Mouse (Mus musculus) midbrain, postnatal 0 days (tissue): ENCODE data around the gene Aph1c. TPM values are rescaled to one million over a fixed set of nuclear protein-coding genes. Genes with fewer than 3 reads are reported as not detected.

Experiments
- ATAC-seq: fragments of 200-750 bp; cut with Nextera tagmentation; 2 replicates; pipeline ENCODE4 v1.8.0; 2017; ENCODE audit warnings: moderate number of reproducible peaks, mild to moderate bottlenecking, moderate TSS enrichment, moderate library complexity; ENCODE audit not compliant: low FRiP score
- DNase-seq: peaks from one replicate; pipeline ENCODE4 v3.0.0-alpha.2; 2015; ENCODE audit warnings: low spot score
- H3K27ac ChIP-seq: fragments of 300-500 bp; sonication (generic); 2 replicates; pipeline ENCODE4 v1.5.1; 2014; ENCODE audit warnings: low read depth, mild to moderate bottlenecking, low read length, mixed read lengths
- H3K27me3 ChIP-seq: fragments of 300-500 bp; sonication (generic); 2 replicates; pipeline ENCODE4 v1.6.1; 2014; ENCODE audit warnings: low read length, control low read depth, mixed read lengths; ENCODE audit not compliant: insufficient read depth
- H3K36me3 ChIP-seq: fragments of 300-500 bp; sonication (generic); 2 replicates; pipeline ENCODE4 v1.6.1; 2014; ENCODE audit warnings: low read length, control low read depth, mixed read lengths; ENCODE audit not compliant: insufficient read depth
- H3K4me1 ChIP-seq: fragments of 300-500 bp; sonication (generic); 2 replicates; pipeline ENCODE4 v1.6.1; 2014; ENCODE audit warnings: mild to moderate bottlenecking, control low read depth, antibody characterized with exemption, low read length, mixed read lengths; ENCODE audit not compliant: insufficient read depth
- H3K4me2 ChIP-seq: fragments of 300-500 bp; sonication (generic); 2 replicates; pipeline ENCODE4 v1.6.1; 2014; ENCODE audit warnings: low read depth, mild to moderate bottlenecking, low read length, mixed read lengths; ENCODE audit not compliant: poor library complexity, severe bottlenecking
- H3K4me3 ChIP-seq: fragments of 300-500 bp; sonication (generic); 2 replicates; pipeline ENCODE4 v1.5.1; 2014; ENCODE audit warnings: low read depth, mild to moderate bottlenecking, low read length, moderate library complexity
- H3K9ac ChIP-seq: fragments of 300-500 bp; sonication (generic); replicated peaks from 2 replicates; pipeline ENCODE4 v1.6.1; 2014; ENCODE audit warnings: mild to moderate bottlenecking, low read length, moderate library complexity, mixed read lengths; ENCODE audit not compliant: poor library complexity, severe bottlenecking
- H3K9me3 ChIP-seq: fragments of 300-500 bp; sonication (generic); 2 replicates; pipeline ENCODE4 v1.6.1; 2016; ENCODE audit warnings: low read length, control low read depth
- CTCF ChIP-seq: IDR thresholded peaks from 2 replicates; pipeline ENCODE4 v1.5.1; 2016; ENCODE audit warnings: antibody characterized with exemption, mild to moderate bottlenecking
- WGBS: fragments of 180-500 bp; shearing (Covaris S2); extraction: QIAGEN DNeasy Blood & Tissue Kit; methylation state at CpG from one replicate; pipeline ENCODE4 v1.1.7; 2014; 5-methylcytosine and 5-hydroxymethylcytosine counted together
- polyA plus RNA-seq: library from polyadenylated mRNA; unstranded; fragments of >200 nt; fragmentation: Nextera tagmentation; extraction: Ambion mirVana; gene quantifications from 2 replicates; pipeline ENCODE4 v1.2.1, GENCODE M21; 2015
- total RNA-seq: library from RNA; depleted of rRNA; stranded (reverse); fragments of >200 nt; gene quantifications from 2 replicates; pipeline ENCODE4 v1.2.3, GENCODE M21; 2014; rRNA removed

The Aph1c gene
- total RNA-seq (1.3 and 4.1 TPM in 2 replicates), polyA plus RNA-seq (3.4 TPM in 2 replicates)

GRCm38 (mm10) chr9:66834318-66835096 lies at the start of gene Aph1c:
Aph1c (minus strand) TSS chr9:66834726.
- Histone ChIP-seq H3K4me1 (0 out of 2 replicates have a peak, but pooled peaks cover 5% of the 10 kb centered on the region), H3K4me3 (peak within 1 kb of the TSS; percentile 59), H3K36me3 (no peaks in the 10 kb centered on the region), H3K9ac (peak within 1 kb of the TSS; percentile 59), H3K4me2 (peak within 1 kb of the TSS; percentile 92), H3K9me3 (no peaks in the 10 kb centered on the region), H3K27ac (peak within 1 kb of the TSS; percentile 32; the same call in 1 of the 2 replicates), H3K27me3 (no peaks in the 10 kb centered on the region)
- ATAC-seq: peak; percentile 99
- TF ChIP-seq CTCF: no peak
- WGBS: under 1% methylated on average over 58 of the region's 58 CpGs
- peak; percentile 99 for DNase-seq

GRCm38 (mm10) chr9:66883500-66883899 lies 49.0 kb upstream of the Aph1c start:
- Histone ChIP-seq H3K4me2 (no peak overlapping the region), H3K4me1 (no peaks in the 10 kb centered on the region), H3K36me3 (no peaks in the 10 kb centered on the region), H3K9ac (no peak overlapping the region), H3K27ac (no peak overlapping the region), H3K4me3 (no peak overlapping the region), H3K9me3 (no peaks in the 10 kb centered on the region), H3K27me3 (no peaks in the 10 kb centered on the region)
- TF ChIP-seq CTCF: no peak
- WGBS: 91% methylated on average over 5 of the region's 5 CpGs
- no peak for ATAC-seq
- no peak for DNase-seq

- no peak for DNase-seq
- Histone ChIP-seq H3K4me2 (no peak overlapping the region), H3K36me3 (no peaks in the 10 kb centered on the region), H3K27me3 (no peaks in the 10 kb centered on the region), H3K9me3 (no peaks in the 10 kb centered on the region), H3K4me3 (no peak overlapping the region), H3K4me1 (no peaks in the 10 kb centered on the region), H3K9ac (no peak overlapping the region), H3K27ac (no peak overlapping the region)
- ATAC-seq: no peak
- 73% methylated on average over 8 of the region's 8 CpGs for WGBS
- TF ChIP-seq CTCF: no peak
These were observed 47.9 kb upstream of the Aph1c start for GRCm38 (mm10) chr9:66882406-66882821.

- WGBS: 76% methylated on average over 3 of the region's 3 CpGs
- Histone ChIP-seq H3K9ac (no peak overlapping the region), H3K36me3 (no peaks in the 10 kb centered on the region), H3K9me3 (no peaks in the 10 kb centered on the region), H3K4me2 (no peak overlapping the region), H3K27me3 (no peaks in the 10 kb centered on the region), H3K4me3 (no peak overlapping the region), H3K27ac (no peak overlapping the region), H3K4me1 (no peaks in the 10 kb centered on the region)
- DNase-seq (no peak), ATAC-seq (no peak)
- no peak for TF ChIP-seq CTCF
These were observed 47.3 kb upstream of the Aph1c start for GRCm38 (mm10) chr9:66881858-66882257.

GRCm38 (mm10) chr9:66880752-66881151 lies 46.2 kb upstream of the Aph1c start:
- Histone ChIP-seq H3K4me3 (no peak overlapping the region), H3K36me3 (no peaks in the 10 kb centered on the region), H3K27me3 (no peaks in the 10 kb centered on the region), H3K27ac (no peak overlapping the region), H3K4me1 (no peaks in the 10 kb centered on the region), H3K4me2 (no peak overlapping the region), H3K9ac (no peak overlapping the region), H3K9me3 (no peaks in the 10 kb centered on the region)
- 89% methylated on average over 2 of the region's 2 CpGs for WGBS
- TF ChIP-seq CTCF: no peak
- DNase-seq (no peak), ATAC-seq (no peak)

- WGBS: 73% methylated on average over 6 of the region's 6 CpGs
- DNase-seq (no peak), ATAC-seq (no peak)
- no peak for TF ChIP-seq CTCF
- Histone ChIP-seq H3K4me1 (no peaks in the 10 kb centered on the region), H3K9ac (no peak overlapping the region), H3K27me3 (no peaks in the 10 kb centered on the region), H3K4me2 (no peak overlapping the region), H3K9me3 (no peaks in the 10 kb centered on the region), H3K4me3 (no peak overlapping the region), H3K27ac (no peak overlapping the region), H3K36me3 (no peaks in the 10 kb centered on the region)
These were observed 45.0 kb upstream of the Aph1c start for GRCm38 (mm10) chr9:66879486-66879885.
